Mouse (Mus musculus) natural killer cell, adult 2 months (primary cell): Measurements from ENCODE around the gene Gm21987.

Source experiments
- DNase-seq, 2 experiments: peaks; one replicate each; pipeline ENCODE4 v3.0.0; 2022; ENCODE audit warnings: low spot score in 2 of 2

Gm21987 gene

GRCm38 (mm10) chr16:38349881-38350280, 3.0 kb downstream of the Gm21987 start:
- no peak for DNase-seq

GRCm38 (mm10) chr16:38350361-38350855, 3.6 kb downstream of the Gm21987 start:
- peak in 1 of 2 experiments; percentile 3 for DNase-seq

- DNase-seq, result no peak
Measured at GRCm38 (mm10) chr16:38350939-38351338, 4.1 kb downstream of the Gm21987 start.

GRCm38 (mm10) chr16:38352031-38352430, 5.2 kb downstream of the Gm21987 start:
- DNase-seq, result no peak

GRCm38 (mm10) chr16:38352851-38353250, 6.0 kb downstream of the Gm21987 start:
- no peak for DNase-seq

- DNase-seq, result no peak
Measured at GRCm38 (mm10) chr16:38353642-38354041, 6.8 kb downstream of the Gm21987 start.

- no peak for DNase-seq
Measured at GRCm38 (mm10) chr16:38354185-38354913, 7.5 kb downstream of the Gm21987 start.

- no peak for DNase-seq
Measured at GRCm38 (mm10) chr16:38358256-38358812, 11.5 kb downstream of the Gm21987 start.

- DNase-seq, result no peak
Measured at GRCm38 (mm10) chr16:38359241-38359640, 12.4 kb downstream of the Gm21987 start.

- no peak for DNase-seq
Measured at GRCm38 (mm10) chr16:38359857-38360256, 13.0 kb downstream of the Gm21987 start.

GRCm38 (mm10) chr16:38360317-38360716, 13.5 kb downstream of the Gm21987 start:
- DNase-seq, result no peak

- no peak for DNase-seq
Measured at GRCm38 (mm10) chr16:38361933-38362332, 15.1 kb downstream of the Gm21987 start, which contains the start of gene Popdc2. Gene Popdc2, plus strand, starts transcription at chr16:38362209.

GRCm38 (mm10) chr16:38362493-38363255, 15.8 kb downstream of the Gm21987 start:
- no peak for DNase-seq

- no peak for DNase-seq
Measured at GRCm38 (mm10) chr16:38363256-38363595, 16.4 kb downstream of the Gm21987 start.

GRCm38 (mm10) chr16:38363657-38364056, 16.8 kb downstream of the Gm21987 start:
- no peak for DNase-seq

- no peak for DNase-seq
Measured at GRCm38 (mm10) chr16:38365390-38365789, 18.6 kb downstream of the Gm21987 start.

GRCm38 (mm10) chr16:38366231-38366630, 19.4 kb downstream of the Gm21987 start:
- no peak for DNase-seq

GRCm38 (mm10) chr16:38368336-38368735, 21.5 kb downstream of the Gm21987 start:
- no peak for DNase-seq

- no peak for DNase-seq
Measured at GRCm38 (mm10) chr16:38369000-38369399, 22.2 kb downstream of the Gm21987 start.

GRCm38 (mm10) chr16:38369431-38369830, 22.6 kb downstream of the Gm21987 start:
- no peak for DNase-seq

GRCm38 (mm10) chr16:38369992-38370484, 23.2 kb downstream of the Gm21987 start:
- DNase-seq, result no peak

GRCm38 (mm10) chr16:38370633-38371374, 24.0 kb downstream of the Gm21987 start:
- DNase-seq, result no peak
